Mouse (Mus musculus) embryo, embryonic 11 days (tissue): ENCODE data around the gene Mxd3.

Experiments used
- DNase-seq: peaks from one replicate; pipeline ENCODE4 v3.0.0-alpha.2; 2015

Gene Mxd3

GRCm38 (mm10) chr13:55330567-55331400 lies 1.2 kb upstream of the Mxd3 start:
- peak; percentile 11 for DNase-seq

DNA sequence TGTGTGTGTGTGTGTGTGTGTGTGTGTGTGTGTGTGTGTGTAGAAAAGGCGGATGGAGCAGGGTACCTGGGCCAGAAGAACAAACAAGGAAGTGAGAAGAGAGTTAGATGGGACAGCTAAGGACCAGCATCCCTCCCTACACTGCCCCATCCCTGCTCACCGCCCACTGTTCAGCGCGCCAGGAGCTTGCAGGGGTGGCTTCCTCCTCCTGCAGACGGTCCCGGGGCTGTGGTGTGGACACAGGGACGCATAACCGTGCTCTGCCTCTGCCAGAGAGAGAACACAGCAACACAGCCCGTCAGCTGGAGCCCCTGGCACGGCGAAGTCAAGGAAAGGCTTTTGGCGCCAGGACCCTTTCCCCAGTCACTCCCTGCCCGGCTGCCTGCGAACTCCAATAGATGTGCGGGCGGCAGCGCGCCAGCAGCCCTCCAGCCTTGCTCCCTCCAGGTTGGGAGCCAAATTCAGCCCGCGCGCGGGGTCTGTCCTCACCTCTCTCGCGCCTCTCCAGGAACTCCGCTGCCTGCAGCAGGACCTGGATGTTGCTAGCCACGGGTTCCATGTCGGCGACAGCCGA lies 427 bp downstream of the Mxd3 start:
- DNase-seq = no peak

GRCm38 (mm10) chr13:55328641-55329040 lies 982 bp downstream of the Mxd3 start:
- no peak for DNase-seq

- DNase-seq = no peak
Observed at GRCm38 (mm10) chr13:55328171-55328570, 1.5 kb downstream of the Mxd3 start.

DNA sequence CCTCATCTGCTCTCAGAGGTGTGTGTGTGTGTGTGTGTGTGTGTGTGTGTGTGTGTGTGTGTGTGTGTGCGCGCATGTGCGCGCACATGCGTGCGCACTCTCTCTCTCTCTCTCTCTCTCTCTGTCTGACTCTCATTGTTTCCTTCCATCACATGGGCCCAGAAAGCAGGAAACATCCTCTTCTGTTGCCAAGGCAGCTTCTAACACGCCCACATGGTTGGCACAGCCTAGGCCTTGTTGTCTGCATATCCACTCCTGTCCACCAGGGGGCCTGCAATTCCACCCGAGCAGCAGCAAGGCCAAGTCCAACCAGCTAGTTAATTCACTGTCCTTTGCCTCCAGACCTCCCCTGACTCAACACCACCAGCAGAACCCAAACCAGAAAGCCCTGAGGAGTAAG lies 2.0 kb downstream of the Mxd3 start:
- peak; percentile 81 for DNase-seq

GRCm38 (mm10) chr13:55327169-55327568 lies 2.5 kb downstream of the Mxd3 start:
- DNase-seq = peak; percentile 14

GRCm38 (mm10) chr13:55325596-55325995 lies 4.0 kb downstream of the Mxd3 start:
- DNase-seq = no peak

DNA sequence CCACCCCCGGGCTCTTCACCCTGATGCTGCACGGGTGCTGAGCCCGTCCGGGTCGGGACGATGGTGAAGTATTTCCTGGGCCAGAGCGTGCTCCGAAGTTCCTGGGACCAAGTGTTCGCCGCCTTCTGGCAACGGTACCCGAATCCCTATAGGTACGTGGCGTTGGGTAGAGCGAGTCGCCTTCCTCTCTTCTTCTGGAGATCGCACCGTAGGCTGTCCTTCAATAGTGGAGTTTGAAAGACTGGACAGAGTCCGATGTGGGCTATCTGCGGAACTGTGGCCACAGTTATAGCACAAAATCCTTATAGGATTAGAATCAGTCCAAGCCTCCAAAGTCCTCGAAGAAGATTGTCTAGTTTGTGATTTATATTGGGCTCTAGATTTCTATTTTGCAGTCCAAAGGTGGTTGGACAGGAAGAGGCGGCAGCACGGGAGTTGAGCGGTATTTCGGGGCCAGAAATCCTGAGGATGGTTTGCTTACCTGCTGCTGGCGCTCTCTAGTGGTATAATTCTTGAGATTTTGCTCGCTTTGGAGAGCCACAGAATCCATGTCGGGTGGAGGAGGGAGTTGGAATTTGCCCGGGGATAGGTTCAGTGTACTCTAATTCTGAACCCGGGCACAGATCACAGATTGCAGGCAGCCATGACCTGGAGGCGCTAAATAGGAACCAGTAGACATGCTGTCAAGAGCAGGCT lies 7.3 kb downstream of the Mxd3 start:
- peak; percentile 78 for DNase-seq

DNA sequence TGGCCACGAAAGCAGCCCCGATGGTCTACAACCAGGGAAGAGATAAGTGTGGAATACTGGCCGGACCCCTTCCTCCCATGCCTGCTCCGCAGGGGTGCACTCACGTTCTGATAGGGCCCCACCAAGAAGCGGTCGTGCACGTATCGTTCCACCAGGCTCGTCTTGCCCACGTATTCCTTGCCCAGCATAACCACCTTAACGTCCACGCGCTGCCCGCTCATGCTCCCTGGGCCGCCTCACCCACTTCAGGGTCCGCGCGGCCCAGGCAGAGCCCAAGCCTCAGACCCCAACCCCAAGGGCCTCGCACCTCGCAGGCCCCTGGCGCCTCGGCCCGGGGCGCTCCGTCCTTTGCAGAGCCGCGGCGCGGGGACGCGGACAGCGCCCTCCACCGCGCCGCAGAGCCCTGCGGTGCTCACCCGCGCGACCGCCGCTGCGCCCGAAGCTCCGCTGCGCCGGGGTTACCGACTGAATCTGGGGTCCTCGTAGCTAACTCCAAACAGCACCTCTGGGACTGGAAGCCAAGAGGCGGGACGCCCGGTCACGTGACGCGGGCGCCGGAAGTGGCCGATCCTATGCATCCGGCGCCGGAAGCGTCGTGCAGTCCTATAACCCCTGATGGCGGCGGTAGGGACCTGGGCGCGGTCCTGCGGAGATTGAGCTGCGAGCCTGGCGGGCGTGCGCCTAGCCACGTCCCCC lies 8.0 kb downstream of the Mxd3 start, which contains the start of gene Rab24:
Gene Rab24 (minus strand): TSS at position 513 of the 696 bp plus-strand sequence.
- DNase-seq = peak; percentile 97

GRCm38 (mm10) chr13:55319931-55320533 lies 9.6 kb downstream of the Mxd3 start, which contains the start of gene Prelid1:
Gene Prelid1, plus strand, starts transcription at chr13:55320500.
- DNase-seq = no peak

DNA sequence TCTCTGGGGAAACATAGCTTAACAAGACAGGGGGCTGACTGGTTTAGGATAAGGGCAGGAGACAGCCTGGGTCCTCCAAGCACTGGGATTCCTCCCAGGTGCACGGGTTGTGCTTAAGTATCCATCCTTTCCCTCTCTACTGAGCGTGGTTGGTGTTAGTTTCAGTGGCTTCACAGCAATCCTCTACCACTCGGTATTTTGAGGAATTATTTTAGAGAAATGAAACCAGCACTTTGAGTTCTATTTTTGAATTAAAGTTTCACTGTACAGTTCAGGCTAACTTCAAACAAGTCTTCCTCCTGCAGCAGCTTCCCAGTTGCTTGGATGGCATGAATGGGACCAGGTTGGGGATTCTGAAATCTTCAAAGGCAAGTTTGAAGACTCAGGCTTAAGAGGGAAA lies 11.3 kb downstream of the Mxd3 start:
- no peak for DNase-seq

- DNase-seq = no peak
Observed at GRCm38 (mm10) chr13:55314891-55315412, 14.7 kb downstream of the Mxd3 start.

DNA sequence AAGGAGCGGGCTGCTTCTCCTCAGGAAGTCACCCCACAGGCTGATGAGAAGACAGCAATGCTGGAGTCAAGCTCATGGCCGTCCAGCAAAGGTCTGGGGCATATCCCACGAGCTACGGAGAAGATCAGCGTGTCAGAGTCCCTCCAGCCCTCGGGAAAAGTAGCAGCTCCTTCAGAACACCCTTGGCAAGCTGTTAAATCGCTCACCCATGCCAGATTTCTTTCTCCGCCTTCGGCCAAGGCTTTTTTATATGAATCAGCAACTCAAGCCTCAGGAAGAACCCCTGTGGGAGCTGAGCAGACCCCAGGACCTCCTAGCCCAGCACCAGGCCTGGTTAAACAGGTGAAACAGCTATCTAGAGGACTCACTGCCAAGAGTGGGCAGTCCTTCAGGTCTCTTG lies 16.6 kb downstream of the Mxd3 start:
- no peak for DNase-seq

DNA sequence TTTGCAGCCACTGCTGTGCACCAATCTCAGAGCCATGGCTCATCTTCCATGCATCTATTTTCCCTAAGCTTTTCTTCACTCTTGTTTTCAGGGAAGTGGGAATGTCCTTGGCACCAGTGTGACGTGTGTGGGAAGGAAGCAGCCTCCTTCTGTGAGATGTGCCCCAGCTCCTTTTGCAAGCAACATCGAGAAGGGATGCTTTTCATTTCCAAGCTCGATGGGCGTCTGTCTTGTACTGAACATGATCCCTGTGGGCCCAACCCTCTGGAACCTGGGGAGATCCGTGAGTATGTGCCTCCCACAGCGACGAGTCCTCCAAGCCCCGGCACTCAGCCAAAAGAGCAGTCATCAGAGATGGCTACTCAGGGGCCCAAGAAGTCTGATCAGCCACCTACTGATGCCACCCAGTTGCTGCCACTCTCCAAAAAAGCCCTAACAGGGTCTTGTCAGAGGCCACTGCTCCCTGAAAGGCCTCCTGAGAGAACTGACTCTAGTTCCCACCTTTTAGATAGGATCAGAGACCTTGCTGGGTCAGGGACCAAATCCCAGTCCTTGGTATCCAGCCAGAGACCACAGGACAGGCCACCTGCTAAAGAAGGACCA lies 17.5 kb downstream of the Mxd3 start:
- no peak for DNase-seq

GRCm38 (mm10) chr13:55300913-55301312 lies 28.7 kb downstream of the Mxd3 start:
- no peak for DNase-seq

- DNase-seq = no peak
Observed at GRCm38 (mm10) chr13:55296760-55297159, 32.9 kb downstream of the Mxd3 start.

GRCm38 (mm10) chr13:55288854-55289253 lies 40.8 kb downstream of the Mxd3 start:
- peak; percentile 8 for DNase-seq

GRCm38 (mm10) chr13:55277646-55278045 lies 52.0 kb downstream of the Mxd3 start:
- no peak for DNase-seq

DNA sequence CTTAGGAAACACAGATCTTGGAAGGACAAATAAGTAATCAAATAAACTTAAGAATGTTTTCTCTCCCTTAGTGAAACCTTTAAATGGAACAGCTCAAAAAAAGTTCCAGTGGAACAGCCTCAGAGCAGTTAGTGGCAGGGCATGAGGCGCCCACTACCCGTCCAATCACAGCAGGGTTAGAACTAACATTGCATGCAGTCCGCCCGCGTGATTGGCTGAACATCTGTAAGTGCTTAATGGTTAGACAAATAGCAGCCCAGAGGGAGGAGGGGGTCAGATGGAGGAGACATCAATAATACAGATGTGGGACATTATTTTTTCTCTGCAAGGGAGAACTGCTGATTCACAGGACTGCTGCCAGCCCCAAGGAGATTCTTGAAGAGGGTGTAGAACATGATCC lies 52.4 kb downstream of the Mxd3 start:
- DNase-seq = peak; percentile 22
